Mouse (Mus musculus) lung, postnatal 0 days (tissue): Measurements from ENCODE around the gene AL731706.2. TPM values are rescaled to one million over a fixed set of nuclear protein-coding genes. Genes with fewer than 3 reads are reported as not detected.

Source experiments
- ATAC-seq: fragments of 200-750 bp; cut with Nextera tagmentation; 2 replicates; pipeline ENCODE4 v1.8.0; 2017; ENCODE audit warnings: moderate library complexity
- DNase-seq: peaks from one replicate; pipeline ENCODE4 v3.0.0-alpha.2; 2016; ENCODE audit warnings: low spot score
- H3K27ac ChIP-seq: fragments of 300-500 bp; sonication (generic); 2 replicates; pipeline ENCODE4 v1.5.1; 2014; ENCODE audit warnings: antibody characterized with exemption, mild to moderate bottlenecking, low read length, mixed read lengths
- H3K27me3 ChIP-seq: fragments of 300-500 bp; sonication (generic); replicated peaks from 2 replicates; pipeline ENCODE4 v1.6.1; 2014; ENCODE audit warnings: low read length, mixed read lengths; ENCODE audit not compliant: insufficient read depth
- H3K36me3 ChIP-seq: fragments of 300-500 bp; sonication (generic); 2 replicates; pipeline ENCODE4 v1.6.1; 2014; ENCODE audit warnings: low read length, mixed read lengths; ENCODE audit not compliant: insufficient read depth
- H3K4me1 ChIP-seq: fragments of 300-500 bp; sonication (generic); 2 replicates; pipeline ENCODE4 v1.6.1; 2014; ENCODE audit warnings: antibody characterized with exemption, low read depth, low read length, mixed read lengths; ENCODE audit not compliant: insufficient read depth
- H3K4me2 ChIP-seq: fragments of 300-500 bp; sonication (generic); replicated peaks from 2 replicates; pipeline ENCODE4 v1.6.1; 2014; ENCODE audit warnings: low read depth, mild to moderate bottlenecking, low read length, moderate library complexity, mixed read lengths
- H3K4me3 ChIP-seq: fragments of 300-500 bp; sonication (generic); 2 replicates; pipeline ENCODE4 v1.5.1; 2014; ENCODE audit warnings: low read depth, low read length
- H3K9ac ChIP-seq: fragments of 300-500 bp; sonication (generic); replicated peaks from 2 replicates; pipeline ENCODE4 v1.6.1; 2014; ENCODE audit warnings: low read depth, mild to moderate bottlenecking
- H3K9me3 ChIP-seq: fragments of 300-500 bp; sonication (generic); 2 replicates; pipeline ENCODE4 v1.6.1; 2016; ENCODE audit warnings: low read length, mixed read lengths
- CTCF ChIP-seq: IDR thresholded peaks from 2 replicates; pipeline ENCODE4 v1.5.1; 2016; ENCODE audit warnings: antibody characterized with exemption, mild to moderate bottlenecking
- EP300 ChIP-seq: IDR thresholded peaks from 2 replicates; pipeline ENCODE4 v1.6.1; 2016; ENCODE audit warnings: antibody characterized with exemption, mild to moderate bottlenecking, control low read depth
- WGBS: fragments of 180-500 bp; shearing (Covaris S2); extraction: QIAGEN DNeasy Blood & Tissue Kit; methylation state at CpG from one replicate; pipeline ENCODE4 v1.1.7; 2014; 5-methylcytosine and 5-hydroxymethylcytosine counted together
- polyA plus RNA-seq: library from polyadenylated mRNA; unstranded; fragments of >200 nt; fragmentation: Nextera tagmentation; extraction: Ambion mirVana; gene quantifications from 2 replicates; pipeline ENCODE4 v1.2.1, GENCODE M21; 2015

Gene AL731706.2
- polyA plus RNA-seq, 1 experiment from 2014 or later, result 21.4 TPM

- WGBS, result 54% methylated on average over 3 of the region's 3 CpGs
- DNase-seq (no peak), ATAC-seq (no peak)
- H3K4me2 ChIP-seq, result no peak overlapping the region
- H3K9me3 ChIP-seq, result no peaks in the 10 kb centered on the region
- no peak overlapping the region for H3K27ac ChIP-seq
- H3K27me3 ChIP-seq, result no peaks in the 10 kb centered on the region
- H3K4me3 ChIP-seq, result no peak overlapping the region
- no peaks in the 10 kb centered on the region for H3K4me1 ChIP-seq
- no peaks in the 10 kb centered on the region for H3K36me3 ChIP-seq
- TF ChIP-seq CTCF (0 out of 2 replicates have a peak, but pooled peaks have one; percentile 12), EP300 (no peak)
- H3K9ac ChIP-seq, result no peak overlapping the region
Observed at GRCm38 (mm10) chr2:136835882-136836281, 49.6 kb downstream of the AL731706.2 start.

Other genes with a start within 250 kb of the AL731706.2 start
- gene Snap25, start 172.2 kb downstream of the AL731706.2 start, polyA plus RNA-seq, result 0.24 and 0.69 TPM in 2 replicates
- gene Slx4ip, start 5.5 kb upstream of the AL731706.2 start, polyA plus RNA-seq, result 3.1 and 3.2 TPM in 2 replicates
- 24.3 and 24.8 TPM in 2 replicates for gene AL731706.1, start 5.7 kb upstream of the AL731706.2 start, polyA plus RNA-seq
- gene Mkks, start 5.7 kb upstream of the AL731706.2 start, polyA plus RNA-seq, result 6.7 and 7.6 TPM in 2 replicates
- 14.8 and 15.4 TPM in 2 replicates for gene Jag1, start 231.0 kb upstream of the AL731706.2 start, polyA plus RNA-seq